Mouse (Mus musculus): Measurements from ENCODE around the gene Mcm3. TPM values are rescaled to one million over a fixed set of nuclear protein-coding genes. Genes with fewer than 3 reads are reported as not detected.

Mcm3 gene
- 6.8 TPM for polyA plus RNA-seq (2014; fragmentation: Illumina TruSeq; extraction: RNeasy Lipid Tissue Mini Kit (QIAGEN cat#74804); ENCODE audit: low read depth, low replicate concordance)

GRCm38 (mm10) chr1:20819771-20820605 is at the start of gene Mcm3:
Mcm3 (minus strand) TSS chr1:20820312.

GRCm38 (mm10) chr1:20790517-20790916 is 29.6 kb downstream of the Mcm3 start, which contains the start of gene Il17f:
Il17f (minus strand) TSS chr1:20790617.

Other genes starting within 250 kb of the Mcm3 start
- not detected for gene Pkhd1, start 202.2 kb downstream of the Mcm3 start, polyA plus RNA-seq (2014; fragmentation: Illumina TruSeq; extraction: RNeasy Lipid Tissue Mini Kit (QIAGEN cat#74804); ENCODE audit: low read depth, low replicate concordance)
- not detected for gene Il17a, start 89.4 kb downstream of the Mcm3 start, polyA plus RNA-seq (2014; fragmentation: Illumina TruSeq; extraction: RNeasy Lipid Tissue Mini Kit (QIAGEN cat#74804); ENCODE audit: low read depth, low replicate concordance)
- gene Il17f, start 29.7 kb downstream of the Mcm3 start, polyA plus RNA-seq (2014; fragmentation: Illumina TruSeq; extraction: RNeasy Lipid Tissue Mini Kit (QIAGEN cat#74804); ENCODE audit: low read depth, low replicate concordance) = not detected
- 0.81 TPM for gene Paqr8, start 70.3 kb upstream of the Mcm3 start, polyA plus RNA-seq (2014; fragmentation: Illumina TruSeq; extraction: RNeasy Lipid Tissue Mini Kit (QIAGEN cat#74804); ENCODE audit: low read depth, low replicate concordance)
- gene Efhc1, start 131.3 kb upstream of the Mcm3 start, polyA plus RNA-seq (2014; fragmentation: Illumina TruSeq; extraction: RNeasy Lipid Tissue Mini Kit (QIAGEN cat#74804); ENCODE audit: low read depth, low replicate concordance) = 0.47 TPM

Data from heart, adult 10 weeks (tissue).